Mouse (Mus musculus) MEL (cell line): ENCODE measurements around the gene G6pdx. TPM values are rescaled to one million over a fixed set of nuclear protein-coding genes. Genes with fewer than 3 reads are reported as not detected.

Experiments used
- DNase-seq: peaks from one replicate; pipeline ENCODE4 v3.0.0; 2011; ENCODE audit warnings: low read depth, low spot score
- H3K27ac ChIP-seq: 2 replicates; pipeline ENCODE4 v1.5.1; 2012; ENCODE audit warnings: low read depth, mild to moderate bottlenecking, control low read depth, low read length, moderate library complexity; ENCODE audit not compliant: control insufficient read depth
- H3K27me3 ChIP-seq, 2 experiments: fragments of 150-350 bp in 1 of 2; sonication (generic) in 1 of 2; 2 replicates each; pipeline ENCODE4 v1.6.1; 2012; ENCODE audit warnings: low read length in 2 of 2, mild to moderate bottlenecking in 2 of 2, improper control_type of control experiment in 1 of 2, moderate library complexity in 1 of 2; ENCODE audit not compliant: insufficient read depth in 2 of 2, control insufficient read depth in 1 of 2
- H3K36me3 ChIP-seq, 2 experiments: 2 replicates each; pipeline ENCODE4 v1.6.1; 2012 to 2014; ENCODE audit warnings: low read length in 2 of 2, improper control_type of control experiment in 1 of 2, inconsistent platforms in 1 of 2, mild to moderate bottlenecking in 1 of 2; ENCODE audit not compliant: insufficient read depth in 2 of 2, control insufficient read depth in 1 of 2
- H3K4me1 ChIP-seq, 2 experiments: fragments of 150-350 bp in 1 of 2; sonication (generic) in 1 of 2; 2 replicates each; pipeline ENCODE4 v1.6.1; 2012; ENCODE audit warnings: low read length in 2 of 2, improper control_type of control experiment in 1 of 2, mild to moderate bottlenecking in 1 of 2; ENCODE audit not compliant: insufficient read depth in 2 of 2, control insufficient read depth in 1 of 2
- H3K4me3 ChIP-seq, 2 experiments: fragments of 150-350 bp in 1 of 2; sonication (generic) in 1 of 2; 2 replicates each; pipeline ENCODE4 v1.5.1; 2012; ENCODE audit warnings: low read depth in 2 of 2, low read length in 2 of 2, mild to moderate bottlenecking in 2 of 2, moderate library complexity in 2 of 2, control low read depth in 1 of 2, improper control_type of control experiment in 1 of 2; ENCODE audit not compliant: control insufficient read depth in 1 of 2, insufficient read depth in 1 of 2
- H3K79me2 ChIP-seq: 2 replicates; pipeline ENCODE4 v1.6.1; 2012; ENCODE audit warnings: mild to moderate bottlenecking, low read length, moderate library complexity; ENCODE audit not compliant: control insufficient read depth, poor library complexity, insufficient read depth
- H3K9ac ChIP-seq: 2 replicates; pipeline ENCODE4 v1.6.1; 2012; ENCODE audit warnings: low read depth, mild to moderate bottlenecking, control low read depth, low read length, moderate library complexity; ENCODE audit not compliant: control insufficient read depth, poor library complexity, severe bottlenecking
- H3K9me3 ChIP-seq: fragments of 150-350 bp; sonication (generic); replicated peaks from 2 replicates; pipeline ENCODE4 v1.6.1; 2012; ENCODE audit warnings: mild to moderate bottlenecking, low read length, improper control_type of control experiment, moderate library complexity; ENCODE audit not compliant: insufficient read depth
- BHLHE40 ChIP-seq: IDR thresholded peaks from 2 replicates; pipeline ENCODE4 v1.6.1; 2012; ENCODE audit warnings: low read depth, mild to moderate bottlenecking, inconsistent platforms, low read length, improper control_type of control experiment, borderline replicate concordance
- CHD1 ChIP-seq: IDR thresholded peaks from 2 replicates; pipeline ENCODE4 v1.6.1; 2012; ENCODE audit warnings: low read depth, mild to moderate bottlenecking, inconsistent platforms, low read length, improper control_type of control experiment
- CHD2 ChIP-seq: IDR thresholded peaks from 2 replicates; pipeline ENCODE4 v1.6.1; 2011; ENCODE audit warnings: low read length, improper control_type of control experiment
- CTCF ChIP-seq, 3 experiments: IDR thresholded peaks in 2 of 3; conservative IDR thresholded peaks in 1 of 3; 2 replicates each; pipeline ENCODE4 v1.5.1; 2011 to 2012; ENCODE audit warnings: low read length in 3 of 3, low read depth in 2 of 3, mild to moderate bottlenecking in 2 of 3, improper control_type of control experiment in 1 of 3, inconsistent platforms in 1 of 3, mixed read lengths in 1 of 3, moderate library complexity in 1 of 3; ENCODE audit not compliant: control insufficient read depth in 1 of 3, insufficient read depth in 1 of 3, poor library complexity in 1 of 3, severe bottlenecking in 1 of 3
- E2F4 ChIP-seq: IDR thresholded peaks from 2 replicates; pipeline ENCODE4 v1.6.1; 2011; ENCODE audit warnings: low read depth, low read length, improper control_type of control experiment, borderline replicate concordance
- ELF1 ChIP-seq: IDR thresholded peaks from 2 replicates; pipeline ENCODE4 v1.6.1; 2014; ENCODE audit warnings: low read depth, mild to moderate bottlenecking, inconsistent platforms, low read length, improper control_type of control experiment, moderate library complexity
- ETS1 ChIP-seq: IDR thresholded peaks from 2 replicates; pipeline ENCODE4 v1.6.1; 2012; ENCODE audit warnings: low read depth, mild to moderate bottlenecking, inconsistent platforms, low read length, improper control_type of control experiment, moderate library complexity
- GABPA ChIP-seq: IDR thresholded peaks from 2 replicates; pipeline ENCODE4 v1.6.1; 2012; ENCODE audit warnings: low read depth, mild to moderate bottlenecking, inconsistent platforms, low read length, improper control_type of control experiment, moderate library complexity
- GATA1 ChIP-seq: IDR thresholded peaks from 2 replicates; pipeline ENCODE4 v1.6.1; 2011; ENCODE audit warnings: low read depth, low read length, improper control_type of control experiment
- HCFC1 ChIP-seq: IDR thresholded peaks from 2 replicates; pipeline ENCODE4 v1.6.1; 2012; ENCODE audit warnings: low read depth, mild to moderate bottlenecking, inconsistent platforms, low read length, improper control_type of control experiment, moderate library complexity
- JUND ChIP-seq: IDR thresholded peaks from 2 replicates; pipeline ENCODE4 v1.6.1; 2011; ENCODE audit warnings: low read depth, mild to moderate bottlenecking, improper control_type of control experiment, low read length
- KAT2A ChIP-seq: conservative IDR thresholded peaks from 2 replicates; pipeline ENCODE4 v1.6.1; 2012; ENCODE audit warnings: low read depth, low read length, improper control_type of control experiment, inconsistent platforms
- MAFK ChIP-seq: IDR thresholded peaks from 2 replicates; pipeline ENCODE4 v1.6.1; 2011; ENCODE audit warnings: low read depth, mild to moderate bottlenecking, low read length, improper control_type of control experiment, borderline replicate concordance
- MAX ChIP-seq: IDR thresholded peaks from 2 replicates; pipeline ENCODE4 v1.6.1; 2011; ENCODE audit warnings: low read length, improper control_type of control experiment
- MAZ ChIP-seq: IDR thresholded peaks from 2 replicates; pipeline ENCODE4 v1.6.1; 2012; ENCODE audit warnings: low read depth, mild to moderate bottlenecking, inconsistent platforms, low read length, improper control_type of control experiment
- MEF2A ChIP-seq: IDR thresholded peaks from 2 replicates; pipeline ENCODE4 v1.6.1; 2014; ENCODE audit warnings: low read depth, mild to moderate bottlenecking, inconsistent platforms, low read length, improper control_type of control experiment; ENCODE audit not compliant: poor library complexity, insufficient replicate concordance, severe bottlenecking; ENCODE audit errors: extremely low read depth
- MXI1 ChIP-seq: IDR thresholded peaks from 2 replicates; pipeline ENCODE4 v1.6.1; 2011; ENCODE audit warnings: mild to moderate bottlenecking, low read depth, low read length, improper control_type of control experiment
- MYB ChIP-seq: IDR thresholded peaks from 2 replicates; pipeline ENCODE4 v1.6.1; 2011; ENCODE audit warnings: mild to moderate bottlenecking, low read depth, low read length, improper control_type of control experiment
- MYC ChIP-seq: IDR thresholded peaks from 2 replicates; pipeline ENCODE4 v1.6.1; 2011; ENCODE audit warnings: low read depth, mild to moderate bottlenecking, low read length, improper control_type of control experiment, moderate library complexity
- NELFE ChIP-seq: IDR thresholded peaks from 2 replicates; pipeline ENCODE4 v1.6.1; 2011; ENCODE audit warnings: low read depth, low read length, improper control_type of control experiment
- NRF1 ChIP-seq: IDR thresholded peaks from 2 replicates; pipeline ENCODE4 v1.6.1; 2014; ENCODE audit warnings: low read depth, mild to moderate bottlenecking, inconsistent platforms, low read length, improper control_type of control experiment, moderate library complexity; ENCODE audit not compliant: poor library complexity, insufficient read depth, severe bottlenecking
- POLR2A ChIP-seq, 2 experiments: IDR thresholded peaks; 2 replicates each; pipeline ENCODE4 v1.6.1; 2011 to 2012; ENCODE audit warnings: low read length in 2 of 2, mild to moderate bottlenecking in 2 of 2, control low read depth in 1 of 2, improper control_type of control experiment in 1 of 2, low read depth in 1 of 2, moderate library complexity in 1 of 2; ENCODE audit not compliant: control insufficient read depth in 1 of 2, insufficient read depth in 1 of 2, poor library complexity in 1 of 2
- POLR2AphosphoS2 ChIP-seq: IDR thresholded peaks from 2 replicates; pipeline ENCODE4 v1.6.1; 2011; ENCODE audit warnings: low read length, improper control_type of control experiment
- POLR2AphosphoS5 ChIP-seq: IDR thresholded peaks from 2 replicates; pipeline ENCODE4 v1.6.1; 2012; ENCODE audit warnings: low read depth, borderline replicate concordance, mild to moderate bottlenecking, inconsistent platforms, low read length, moderate library complexity, mixed read lengths
- RAD21 ChIP-seq: IDR thresholded peaks from 2 replicates; pipeline ENCODE4 v1.6.1; 2011; ENCODE audit warnings: mild to moderate bottlenecking, low read depth, low read length, improper control_type of control experiment
- RCOR1 ChIP-seq: IDR thresholded peaks from 2 replicates; pipeline ENCODE4 v1.6.1; 2012; ENCODE audit warnings: low read depth, mild to moderate bottlenecking, inconsistent platforms, low read length, improper control_type of control experiment
- SIN3A ChIP-seq: IDR thresholded peaks from 2 replicates; pipeline ENCODE4 v1.6.1; 2012; ENCODE audit warnings: low read length, improper control_type of control experiment, inconsistent platforms
- SMC3 ChIP-seq: IDR thresholded peaks from 2 replicates; pipeline ENCODE4 v1.6.1; 2011; ENCODE audit warnings: low read depth, low read length, improper control_type of control experiment
- TAL1 ChIP-seq: IDR thresholded peaks from 2 replicates; pipeline ENCODE4 v1.6.1; 2012; ENCODE audit warnings: mild to moderate bottlenecking, inconsistent platforms, low read length, moderate library complexity, mixed read lengths
- TBP ChIP-seq: IDR thresholded peaks from 2 replicates; pipeline ENCODE4 v1.8.0; 2011; ENCODE audit warnings: low read depth, low read length, improper control_type of control experiment
- TCF12 ChIP-seq: IDR thresholded peaks from 2 replicates; pipeline ENCODE4 v1.6.1; 2014; ENCODE audit warnings: low read depth, mild to moderate bottlenecking, inconsistent platforms, low read length, improper control_type of control experiment, moderate library complexity
- UBTF ChIP-seq: IDR thresholded peaks from 2 replicates; pipeline ENCODE4 v1.6.1; 2012; ENCODE audit warnings: low read depth, mild to moderate bottlenecking, inconsistent platforms, low read length, improper control_type of control experiment, moderate library complexity, borderline replicate concordance; ENCODE audit not compliant: insufficient read depth
- USF1 ChIP-seq: IDR thresholded peaks from 2 replicates; pipeline ENCODE4 v1.6.1; 2014; ENCODE audit warnings: low read depth, mild to moderate bottlenecking, inconsistent platforms, low read length, improper control_type of control experiment, moderate library complexity
- USF2 ChIP-seq, 2 experiments: IDR thresholded peaks; 2 replicates each; pipeline ENCODE4 v1.6.1; 2011 to 2012; ENCODE audit warnings: improper control_type of control experiment in 2 of 2, low read length in 2 of 2, borderline replicate concordance in 1 of 2, inconsistent platforms in 1 of 2, low read depth in 1 of 2, mild to moderate bottlenecking in 1 of 2; ENCODE audit not compliant: insufficient read depth in 1 of 2
- ZKSCAN1 ChIP-seq: IDR thresholded peaks from 2 replicates; pipeline ENCODE4 v1.6.1; 2012; ENCODE audit warnings: low read depth, mild to moderate bottlenecking, inconsistent platforms, low read length, improper control_type of control experiment, moderate library complexity
- ZMIZ1 ChIP-seq: IDR thresholded peaks from 2 replicates; pipeline ENCODE4 v1.6.1; 2012; ENCODE audit warnings: low read depth, mild to moderate bottlenecking, inconsistent platforms, low read length, improper control_type of control experiment, moderate library complexity
- polyA plus RNA-seq, 2 experiments: library from polyadenylated mRNA; stranded (reverse) in 1 of 2; unstranded in 1 of 2; fragments of >175 nt in 1 of 2; fragments of >200 nt in 1 of 2; gene quantifications; 2 replicates each; pipeline versions ENCODE4 v1.2.1 to v1.2.4; 2012; ENCODE audit warnings: low replicate concordance in 2 of 2, low read depth in 1 of 2; ENCODE audit not compliant: insufficient read length in 2 of 2, insufficient read depth in 1 of 2, missing spikeins in 1 of 2
- total RNA-seq: library from RNA; depleted of rRNA; stranded (reverse); fragments of 300-350 nt; gene quantifications from 2 replicates; pipeline ENCODE4 v1.2.3, GENCODE M21; 2012

G6pdx gene
- total and polyA plus RNA-seq, 3 experiments = 27.9 to 54.1 TPM; not detected in 1

DNA sequence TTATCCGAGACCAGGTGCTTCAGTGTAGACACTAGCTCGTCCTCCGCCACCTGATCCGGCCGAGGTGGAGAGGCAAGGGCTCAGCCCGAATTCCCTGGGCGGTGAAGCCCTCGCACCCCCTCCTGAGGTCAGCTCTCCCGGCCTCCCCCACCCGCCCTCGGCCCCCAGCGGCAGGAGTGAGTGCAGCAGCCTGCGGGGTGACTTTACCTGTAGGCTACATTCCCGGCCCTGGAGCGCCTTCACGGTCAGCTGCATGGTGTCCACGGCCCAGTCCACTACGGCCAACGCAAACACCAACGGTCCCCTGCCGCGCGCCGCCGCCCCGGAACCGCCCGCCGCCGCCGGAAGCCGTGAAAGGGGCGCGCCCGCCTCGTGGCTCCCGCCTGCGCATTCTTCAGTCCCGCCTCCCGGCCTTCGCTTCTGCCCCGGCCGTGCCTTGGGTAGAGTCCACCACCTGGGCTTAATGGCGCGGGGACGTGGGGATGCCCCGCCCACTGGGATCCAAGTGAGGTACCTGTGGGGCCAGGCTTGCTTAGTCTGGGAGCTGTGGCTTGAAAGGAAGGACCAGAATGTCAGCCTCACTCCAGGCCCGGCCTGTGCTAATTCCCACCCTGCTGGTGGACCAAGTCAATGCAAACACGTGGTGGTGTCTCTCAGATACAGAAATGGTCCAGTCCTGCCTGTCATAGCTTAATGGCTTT lies 60.6 kb downstream of the G6pdx start:
- peaks cover 0 to 15% of the 10 kb centered on the region in 2 experiments; a peak in 2 of 4 replicates for H3K4me1 ChIP-seq
- peak; percentile 75 for DNase-seq
- peak overlapping the region; percentile 91 to 97 for H3K4me3 ChIP-seq
- no peaks in the 10 kb centered on the region for H3K9me3 ChIP-seq
- H3K27me3 ChIP-seq = no peaks in the 10 kb centered on the region
- peak overlapping the region; percentile 98 for H3K9ac ChIP-seq
- H3K79me2 ChIP-seq = peaks cover 15% of the 10 kb centered on the region
- peak overlapping the region; percentile 63 for H3K27ac ChIP-seq
- peaks cover 0 to 13% of the 10 kb centered on the region in 2 experiments for H3K36me3 ChIP-seq
- no peak for TF ChIP-seq RAD21
- TF ChIP-seq HCFC1 = peak; percentile 68
- no peak for TF ChIP-seq SMC3
- TF ChIP-seq CHD1 = no peak
- no peak for TF ChIP-seq E2F4
- TF ChIP-seq ETS1 = no peak
- TF ChIP-seq NELFE = peak; percentile 28
- TF ChIP-seq UBTF = no peak
- no peak for TF ChIP-seq GABPA
- peak; percentile 91 for TF ChIP-seq MAX
- TF ChIP-seq MEF2A = no peak
- TF ChIP-seq CHD2 = no peak
- no peak for TF ChIP-seq POLR2AphosphoS5
- peak; percentile 89 for TF ChIP-seq MXI1
- TF ChIP-seq TAL1 = no peak
- TF ChIP-seq POLR2AphosphoS2 = peak; percentile 67
- TF ChIP-seq ZKSCAN1 = no peak
- no peak for TF ChIP-seq MAZ
- peak; percentile 46 to 74; a peak in 3 of 4 replicates for TF ChIP-seq POLR2A (IDR thresholded peaks at IDR 0.05; ENCODE audit: control insufficient read depth in 1 of 2, insufficient read depth in 1 of 2, low read depth in 1 of 2, low read length in 2 of 2, poor library complexity in 1 of 2)
- TF ChIP-seq ELF1 = no peak
- TF ChIP-seq MYC = peak; percentile 94
- TF ChIP-seq NRF1 = peak; percentile 64
- no peak for TF ChIP-seq MYB
- TF ChIP-seq ZMIZ1 = no peak
- no peak for TF ChIP-seq RCOR1
- no peak for TF ChIP-seq GATA1
- 0 out of 6 replicates have a peak, but pooled peaks of 1 of the 3 experiments have one; percentile 6 for TF ChIP-seq CTCF (IDR thresholded peaks at IDR 0.05 in 2 of 3, conservative IDR thresholded peaks at IDR 0.05 in 1 of 3; ENCODE audit: control insufficient read depth in 1 of 3, insufficient read depth in 1 of 3, low read depth in 2 of 3, low read length in 3 of 3, poor library complexity in 1 of 3, severe bottlenecking in 1 of 3)
- TF ChIP-seq JUND = no peak
- peak; percentile 48 for TF ChIP-seq USF1
- TF ChIP-seq BHLHE40 = no peak
- no peak for TF ChIP-seq MAFK
- TF ChIP-seq USF2 (IDR thresholded peaks at IDR 0.05; ENCODE audit: borderline replicate concordance in 1 of 2, insufficient read depth in 1 of 2, low read depth in 1 of 2, low read length in 2 of 2) = no peak
- TF ChIP-seq KAT2A = no peak
- no peak for TF ChIP-seq TCF12
- TF ChIP-seq SIN3A = peak; percentile 65; the same call in 1 of the 2 replicates
- TF ChIP-seq TBP = 0 out of 2 replicates have a peak, but pooled peaks have one; percentile 21
